Mouse (Mus musculus) heart, postnatal 10 days (tissue): ENCODE measurements at regions not wholly inside any gene's neighbourhood (a gene's known extent, or its start where the extent isn't known, plus 50 kb on each side); places are given as distances from the start of the nearest gene placed in this dataset.
A peak's percentile ranks its signal among the peaks of the same experiment; 100 is the strongest.

Experiments
- DNase-seq, 2 experiments: peaks; one replicate each; pipeline ENCODE4 v3.0.0; 2021
- intact Hi-C: fragments of 180-260 bp; cut with DNase I; formaldehyde crosslinking; loops from one replicate; pipeline ENCODE4 v1.15.1; 2025

GRCm38 (mm10) chrX:57784959-57785358 lies 237.5 kb upstream of the Zic3 start:
- no peak for DNase-seq
- intact Hi-C loops = no loop called here

DNA sequence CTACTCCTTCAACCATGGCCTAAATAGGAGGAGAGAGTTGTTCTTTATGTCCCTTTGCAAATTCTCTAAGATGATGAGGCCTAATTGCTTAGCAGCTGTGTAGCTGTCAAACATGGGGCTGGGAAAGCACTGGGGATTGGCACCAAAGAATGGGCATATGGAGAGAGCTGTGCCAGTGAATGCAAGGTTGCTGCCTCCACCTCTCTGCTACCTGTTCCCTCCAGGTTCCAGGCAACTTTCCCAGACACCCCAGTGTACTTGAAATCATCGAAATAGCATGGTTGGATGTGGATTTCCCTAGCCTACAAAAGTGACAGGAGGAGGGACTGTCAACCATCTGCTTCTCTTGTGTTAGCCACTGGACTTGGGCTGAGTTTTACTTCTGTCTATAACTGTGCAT lies 234.9 kb upstream of the Zic3 start:
- DNase-seq = no peak
- intact Hi-C loops = no loop called here

DNA sequence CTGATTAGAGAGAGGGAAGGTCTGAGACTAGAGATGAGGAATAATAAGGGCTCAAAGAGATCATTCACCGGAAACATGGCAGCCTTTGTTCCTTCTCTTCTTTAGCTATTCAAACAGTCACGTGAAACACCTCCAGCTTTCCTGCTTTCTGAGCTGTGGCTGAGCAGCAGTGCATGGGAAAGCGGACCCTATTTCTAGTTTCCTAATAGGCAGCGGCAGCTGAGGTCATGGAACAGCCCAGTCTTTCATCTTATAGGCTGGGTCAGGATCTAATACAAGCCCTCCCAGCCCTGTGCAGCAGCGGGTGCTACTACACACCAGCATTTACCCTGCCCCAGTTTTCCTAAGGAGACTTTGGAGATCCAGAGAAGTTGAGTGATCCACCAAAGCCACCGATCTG lies 224.5 kb upstream of the Zic3 start:
- intact Hi-C loops = no loop called here
- DNase-seq = no peak

- intact Hi-C loops = no loop called here
- no peak for DNase-seq
Observed at GRCm38 (mm10) chrX:57798394-57798793, 224.1 kb upstream of the Zic3 start.

DNA sequence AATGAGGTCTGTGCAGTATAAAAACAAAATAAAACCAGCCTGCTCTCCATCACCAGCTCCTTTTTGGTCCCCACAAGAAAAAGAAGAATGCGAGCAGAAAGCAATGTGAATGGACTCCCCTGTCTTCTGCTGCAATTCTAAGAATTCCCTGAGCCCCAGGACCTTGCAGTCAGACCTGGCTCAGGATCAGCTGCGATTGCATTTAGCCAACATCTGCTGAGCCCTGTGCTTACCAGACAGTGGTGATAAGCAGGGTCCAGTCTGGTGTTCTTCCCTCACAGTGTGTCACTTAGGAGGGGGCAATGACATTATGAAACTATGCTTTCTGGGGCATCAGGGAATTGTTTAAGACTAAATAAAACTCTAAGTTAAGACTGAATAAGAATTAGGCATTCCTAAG lies 223.6 kb upstream of the Zic3 start:
- intact Hi-C loops = no loop called here
- peak; percentile 7 to 34 for DNase-seq
